Mouse (Mus musculus) small intestine, adult 2 months (tissue): ENCODE measurements around the gene Tgfb2. TPM values are rescaled to one million over a fixed set of nuclear protein-coding genes. Genes with fewer than 3 reads are reported as not detected.

ENCODE experiments used
- H3K27ac ChIP-seq: fragments of 200-500 bp; 2 replicates; pipeline ENCODE4 v1.5.1; 2012; ENCODE audit warnings: low read depth, low read length, control low read depth, inconsistent platforms; ENCODE audit not compliant: insufficient read depth
- H3K27me3 ChIP-seq: fragments of 200-500 bp; 2 replicates; pipeline ENCODE4 v1.6.1; 2012; ENCODE audit warnings: mild to moderate bottlenecking, moderate library complexity, low read length, inconsistent platforms; ENCODE audit not compliant: control insufficient read depth, insufficient read depth
- H3K36me3 ChIP-seq: fragments of 200-500 bp; 2 replicates; pipeline ENCODE4 v1.6.1; 2012; ENCODE audit warnings: mild to moderate bottlenecking, low read length, control low read depth, inconsistent platforms; ENCODE audit not compliant: control insufficient read depth, insufficient read depth
- H3K4me1 ChIP-seq: fragments of 200-500 bp; 2 replicates; pipeline ENCODE4 v1.6.1; 2012; ENCODE audit warnings: low read length, inconsistent platforms, mixed read lengths; ENCODE audit not compliant: control insufficient read depth, insufficient read depth, insufficient read length
- H3K4me3 ChIP-seq: fragments of 200-500 bp; 2 replicates; pipeline ENCODE4 v1.5.1; 2012; ENCODE audit warnings: low read depth, mild to moderate bottlenecking, control low read depth, inconsistent platforms, low read length, moderate library complexity
- CTCF ChIP-seq: fragments of 200-500 bp; IDR thresholded peaks from 2 replicates; pipeline ENCODE4 v1.5.1; 2012; ENCODE audit warnings: low read depth, mild to moderate bottlenecking, control low read depth, inconsistent platforms, low read length, moderate library complexity, mixed read lengths; ENCODE audit not compliant: insufficient replicate concordance, insufficient read length; ENCODE audit errors: extremely low read depth
- POLR2A ChIP-seq: fragments of 200-500 bp; IDR thresholded peaks from 2 replicates; pipeline ENCODE4 v1.6.1; 2012; ENCODE audit warnings: low read depth, mild to moderate bottlenecking, control low read depth, inconsistent platforms, low read length, moderate library complexity
- WGBS: fragments of 180-500 bp; shearing (Covaris S2); methylation state at CpG from one replicate; pipeline ENCODE4 v1.1.7; 2018; 5-methylcytosine and 5-hydroxymethylcytosine counted together
- polyA plus RNA-seq: library from polyadenylated mRNA; depleted of rRNA; stranded (reverse); fragments of >200 nt; gene quantifications from 2 replicates; pipeline ENCODE4 v1.2.3, GENCODE M21; 2012

Tgfb2 gene
- polyA plus RNA-seq, 1 experiment, result 0.79 TPM

GRCm38 (mm10) chr1:186661206-186661921 lies 44.4 kb downstream of the Tgfb2 start:
- no peak for TF ChIP-seq POLR2A
- TF ChIP-seq CTCF, result no peak
- Histone ChIP-seq H3K27ac (no peak overlapping the region), H3K27me3 (no peaks in the 10 kb centered on the region), H3K36me3 (no peaks in the 10 kb centered on the region), H3K4me1 (no peaks in the 10 kb centered on the region), H3K4me3 (no peak overlapping the region)
- WGBS, result 83% methylated on average over 15 of the region's 15 CpGs

GRCm38 (mm10) chr1:186658783-186659182 lies 47.0 kb downstream of the Tgfb2 start:
- TF ChIP-seq CTCF (no peak), POLR2A (no peak)
- no peaks in the 10 kb centered on the region for H3K36me3 ChIP-seq
- H3K27ac ChIP-seq, result no peak overlapping the region
- H3K27me3 ChIP-seq, result no peaks in the 10 kb centered on the region
- no peak overlapping the region for H3K4me3 ChIP-seq
- WGBS, result 92% methylated on average over 11 of the region's 11 CpGs
- no peaks in the 10 kb centered on the region for H3K4me1 ChIP-seq

GRCm38 (mm10) chr1:186657559-186658219 lies 48.1 kb downstream of the Tgfb2 start:
- Histone ChIP-seq H3K36me3 (no peaks in the 10 kb centered on the region), H3K4me3 (no peak overlapping the region), H3K4me1 (no peaks in the 10 kb centered on the region), H3K27me3 (no peaks in the 10 kb centered on the region), H3K27ac (no peak overlapping the region)
- WGBS, result 81% methylated on average over 16 of the region's 16 CpGs
- no peak for TF ChIP-seq POLR2A
- TF ChIP-seq CTCF, result no peak

- TF ChIP-seq POLR2A, result no peak
- TF ChIP-seq CTCF, result no peak
- H3K4me1 ChIP-seq, result no peaks in the 10 kb centered on the region
- no peaks in the 10 kb centered on the region for H3K27me3 ChIP-seq
- H3K4me3 ChIP-seq, result no peak overlapping the region
- H3K27ac ChIP-seq, result no peak overlapping the region
- H3K36me3 ChIP-seq, result no peaks in the 10 kb centered on the region
- 31% methylated on average over 5 of the region's 5 CpGs for WGBS
Measured at GRCm38 (mm10) chr1:186656732-186657329, 49.0 kb downstream of the Tgfb2 start.

- Histone ChIP-seq H3K4me1 (no peaks in the 10 kb centered on the region), H3K4me3 (no peak overlapping the region), H3K27ac (no peak overlapping the region), H3K36me3 (no peaks in the 10 kb centered on the region), H3K27me3 (no peaks in the 10 kb centered on the region)
- 48% methylated on average over 1 of the region's 1 CpGs for WGBS
- TF ChIP-seq POLR2A (no peak), CTCF (no peak)
Measured at GRCm38 (mm10) chr1:186656201-186656600, 49.6 kb downstream of the Tgfb2 start.

- no peak for TF ChIP-seq CTCF
- no peak for TF ChIP-seq POLR2A
- Histone ChIP-seq H3K27ac (no peak overlapping the region), H3K36me3 (no peaks in the 10 kb centered on the region), H3K4me3 (no peak overlapping the region), H3K27me3 (no peaks in the 10 kb centered on the region), H3K4me1 (no peaks in the 10 kb centered on the region)
- WGBS, result 91% methylated on average over 4 of the region's 4 CpGs
Measured at GRCm38 (mm10) chr1:186655096-186655495, 50.7 kb downstream of the Tgfb2 start.

GRCm38 (mm10) chr1:186652208-186652607 lies 53.6 kb downstream of the Tgfb2 start:
- H3K4me1 ChIP-seq, result no peaks in the 10 kb centered on the region
- WGBS, result 53% methylated on average over 8 of the region's 8 CpGs
- no peak overlapping the region for H3K4me3 ChIP-seq
- H3K27me3 ChIP-seq, result no peaks in the 10 kb centered on the region
- TF ChIP-seq POLR2A (no peak), CTCF (no peak)
- H3K36me3 ChIP-seq, result no peaks in the 10 kb centered on the region
- H3K27ac ChIP-seq, result no peak overlapping the region
